Mouse (Mus musculus): Measurements from ENCODE around the gene Rad51b.

DNA sequence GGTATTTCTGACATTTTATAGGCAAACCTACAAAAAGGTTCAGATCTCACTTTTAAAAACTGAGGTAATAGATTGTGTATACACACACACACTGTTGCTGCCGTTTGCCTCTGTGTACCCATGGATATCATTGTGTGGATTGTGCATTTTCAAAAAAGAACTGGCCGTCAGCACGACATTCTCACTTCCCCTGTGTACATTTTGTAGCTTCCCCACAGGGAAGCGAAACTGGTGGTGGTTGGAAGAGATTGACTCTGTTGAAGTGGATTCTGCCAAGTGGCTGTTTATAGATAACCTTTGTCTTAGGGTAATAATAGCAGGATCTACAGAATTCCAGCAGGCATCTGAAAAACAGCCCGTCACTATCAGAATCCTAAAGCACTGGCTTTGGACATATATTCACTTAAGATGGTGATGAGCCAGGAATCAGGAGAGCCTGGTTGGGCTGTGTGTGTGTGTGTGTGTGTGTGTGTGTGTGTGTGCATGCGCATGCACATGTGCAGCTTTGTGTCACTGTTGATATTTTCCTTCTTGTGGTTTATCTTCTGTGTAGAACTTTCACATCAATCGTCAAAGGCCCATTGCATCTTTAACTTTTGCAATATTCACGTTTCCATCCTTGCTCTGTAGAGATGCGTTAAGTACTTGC is 336.5 kb downstream of the Rad51b start:
- TF ChIP-seq ZNF384 (IDR thresholded peaks at IDR 0.05; ENCODE audit: low read depth, low read length) (peak; percentile 73), TCF12 (IDR thresholded peaks at IDR 0.05; ENCODE audit: low read depth, low read length) (peak; percentile 96), CTCF (conservative IDR thresholded peaks at IDR 0.05 in 1 of 2, IDR thresholded peaks at IDR 0.05 in 1 of 2; ENCODE audit: low read depth in 2 of 2, low read length in 2 of 2) (no peak), ZC3H11A (IDR thresholded peaks at IDR 0.05; ENCODE audit: low read depth, low read length) (no peak), E2F4 (IDR thresholded peaks at IDR 0.05; ENCODE audit: insufficient replicate concordance, low read depth, low read length) (peak; percentile 67; the same call in 1 of the 2 replicates), UBTF (IDR thresholded peaks at IDR 0.05; ENCODE audit: low read depth, low read length) (no peak), ZMIZ1 (IDR thresholded peaks at IDR 0.05; ENCODE audit: low read depth, low read length) (no peak), EP300 (IDR thresholded peaks at IDR 0.05; ENCODE audit: low read length) (peak; percentile 99), POLR2A (IDR thresholded peaks at IDR 0.05; ENCODE audit: low read depth, low read length) (no peak), JUND (conservative IDR thresholded peaks at IDR 0.05; ENCODE audit: low read depth, low read length) (peak; percentile 84), MYC (IDR thresholded peaks at IDR 0.05; ENCODE audit: low read depth, low read length) (peak; percentile 70), USF1 (IDR thresholded peaks at IDR 0.05; ENCODE audit: low read depth, low read length) (no peak)
